Mouse (Mus musculus) retina, adult 2 months (tissue): ENCODE results near the gene Dpp3.
"Not testable (repeated sequence)": the region's sequence is repeated elsewhere in the genome, so short reads cannot be mapped to it uniquely, and the experiment has no call there.

Experiments
- DNase-seq: peaks from one replicate; pipeline ENCODE4 v3.0.0-alpha.2; 2012; ENCODE audit warnings: low read depth, low spot score

Dpp3 gene

DNA sequence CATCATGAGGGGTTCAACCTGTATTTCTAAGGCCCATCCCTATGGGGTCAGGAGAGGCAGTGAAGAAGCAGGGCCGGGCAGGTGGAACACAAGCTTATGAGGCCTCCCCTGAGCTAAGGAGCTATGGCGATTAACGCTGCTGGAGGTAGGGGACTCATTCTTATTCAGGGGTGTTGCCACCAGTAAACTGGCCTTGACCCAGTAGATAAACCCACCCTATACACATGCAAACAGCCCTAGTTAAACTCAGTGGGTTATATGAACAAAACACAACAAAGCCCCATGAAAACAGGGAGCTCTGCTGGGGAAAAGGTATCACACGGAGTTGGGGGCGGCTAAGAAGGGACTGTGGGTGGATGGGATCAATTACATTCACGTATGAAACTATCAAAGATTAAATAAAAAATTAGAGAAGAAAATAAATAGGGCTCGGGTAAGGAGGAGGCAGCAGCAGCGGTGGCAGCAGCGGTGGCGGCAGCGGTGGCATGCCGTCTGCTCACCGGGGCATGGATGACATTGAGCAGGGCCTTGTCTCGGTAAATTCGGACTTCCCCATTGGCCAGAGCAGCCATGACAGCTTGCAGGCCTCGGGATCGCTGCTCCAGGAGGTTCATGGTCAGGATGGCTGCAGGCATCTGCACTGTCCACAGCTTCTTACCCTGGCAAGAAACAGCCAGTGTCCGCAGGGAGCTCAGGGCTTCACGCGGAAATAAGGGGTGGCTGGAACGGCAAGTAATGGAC is 31.1 kb downstream of the Dpp3 start:
- no peak for DNase-seq

DNA sequence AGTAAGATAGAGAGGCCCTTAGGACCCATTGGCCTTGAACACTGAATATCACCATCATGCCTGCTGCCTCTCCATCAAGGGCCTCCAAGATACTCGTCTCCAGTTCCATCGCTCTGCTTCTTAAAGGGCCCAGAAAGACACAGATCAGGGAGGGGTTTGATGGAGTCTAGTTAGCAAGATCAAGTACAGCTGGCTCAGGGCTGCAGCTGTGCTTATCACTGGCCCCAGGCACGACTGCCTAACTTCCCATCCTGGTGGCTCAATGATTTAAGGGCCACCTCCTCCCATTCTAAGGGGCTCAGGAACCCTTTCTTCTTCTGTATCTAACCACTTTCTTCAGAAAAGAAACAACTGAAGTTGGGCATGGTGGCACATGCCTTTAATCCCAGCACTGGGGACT is 36.3 kb downstream of the Dpp3 start:
- no peak for DNase-seq

DNA sequence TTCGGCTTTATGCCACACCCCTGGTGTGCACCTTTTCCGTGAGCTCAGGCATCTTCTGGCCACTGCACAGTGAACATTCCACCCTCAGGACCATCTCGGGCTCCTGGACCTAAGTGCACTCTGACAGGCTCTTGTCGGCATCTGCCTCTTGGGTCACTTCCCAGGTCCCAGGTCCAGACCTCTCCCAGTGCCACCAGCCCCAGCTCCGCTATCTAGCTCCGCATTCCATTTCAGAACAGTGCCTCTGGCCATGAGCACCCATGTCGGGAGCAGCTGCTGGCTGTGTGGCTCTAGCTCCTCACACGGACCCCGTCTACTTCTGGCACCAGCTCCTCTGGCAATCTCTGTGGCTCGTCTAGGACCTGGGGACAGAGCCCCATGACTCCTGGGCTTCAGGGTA is 38.3 kb downstream of the Dpp3 start:
- no peak for DNase-seq

DNA sequence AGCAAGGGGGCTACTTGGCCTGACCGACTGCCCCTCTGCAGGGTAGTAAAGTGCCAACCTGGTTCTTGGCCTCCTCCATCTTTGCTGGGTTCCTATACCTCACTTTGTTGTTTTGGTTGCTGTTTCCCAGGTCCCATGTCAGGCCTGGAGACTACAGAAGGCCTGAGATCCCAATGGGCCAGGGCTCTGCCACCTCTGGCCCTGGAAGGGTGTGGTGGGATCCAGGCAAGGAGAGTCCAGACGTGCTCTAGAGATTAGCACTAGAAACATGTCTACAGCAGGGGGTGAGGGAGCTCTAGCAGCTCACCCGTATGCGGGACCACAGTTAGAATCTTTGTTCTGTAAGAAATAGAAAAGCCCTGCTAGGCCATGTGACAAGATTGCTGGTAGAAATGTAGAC is 44.1 kb downstream of the Dpp3 start:
- no peak for DNase-seq

DNA sequence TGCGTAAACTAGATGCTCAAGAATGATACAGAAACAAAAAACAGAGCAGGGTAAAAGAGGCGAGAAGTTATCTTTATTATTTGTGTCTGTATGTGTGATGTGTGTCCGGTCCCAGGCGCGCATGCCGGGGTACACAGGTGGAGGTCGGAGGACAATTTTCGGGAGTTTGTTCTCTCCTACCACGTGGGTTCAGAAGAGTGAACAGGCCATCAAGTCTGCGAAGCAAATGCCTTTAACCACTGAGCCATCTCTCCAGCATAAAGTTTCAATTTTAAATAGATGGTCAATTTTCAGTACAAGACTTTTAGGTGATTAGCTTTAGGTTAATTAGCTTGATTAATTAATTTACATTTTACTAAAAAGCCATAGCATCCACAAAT is 48.8 kb downstream of the Dpp3 start:
- no peak for DNase-seq

DNA sequence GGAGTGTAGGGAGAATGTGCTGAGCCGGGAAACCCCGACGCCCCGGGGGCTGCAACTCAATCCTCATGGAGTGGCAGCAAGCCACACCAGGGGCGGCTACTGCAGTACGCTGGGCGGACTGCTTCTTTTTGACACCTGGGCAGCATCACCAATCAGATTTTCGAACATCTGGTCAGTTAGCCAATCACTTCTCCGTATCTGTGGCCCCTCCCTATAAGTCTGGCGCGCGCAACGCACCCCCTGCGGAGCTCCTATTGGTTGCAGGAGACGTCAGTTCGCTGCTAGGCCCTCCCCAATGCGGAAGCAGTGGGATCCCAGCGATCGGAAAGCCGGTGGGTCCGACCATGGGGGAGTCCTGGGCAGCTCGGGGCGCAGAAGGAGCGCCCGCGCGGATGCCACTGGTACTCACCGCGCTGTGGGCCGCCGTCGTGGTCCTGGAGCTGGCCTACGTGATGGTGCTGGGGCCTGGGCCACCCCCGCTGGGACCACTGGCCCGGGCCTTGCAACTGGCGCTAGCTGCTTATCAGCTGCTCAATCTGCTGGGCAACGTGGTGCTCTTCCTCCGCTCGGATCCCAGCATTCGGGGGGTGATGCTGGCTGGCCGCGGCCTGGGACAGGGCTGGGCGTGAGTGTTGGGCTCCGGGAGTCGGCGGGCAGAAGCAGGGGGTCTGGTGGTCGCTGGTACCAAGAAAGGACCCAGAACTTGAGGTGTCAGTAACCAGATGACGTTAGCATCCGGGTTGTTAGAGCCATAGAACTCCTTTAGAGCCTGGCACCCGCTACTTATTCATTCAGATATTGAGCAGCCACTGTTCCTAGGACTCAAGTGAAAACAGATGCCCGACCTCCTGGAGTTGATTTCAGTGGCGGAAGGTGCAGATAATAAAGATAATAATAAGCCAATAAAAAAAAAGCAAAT is 49.4 kb downstream of the Dpp3 start, which contains the start of gene Zdhhc24:
Zdhhc24 (plus strand) TSS at position 264 of the 919 bp plus-strand sequence.
- peak; percentile 86 for DNase-seq

DNA sequence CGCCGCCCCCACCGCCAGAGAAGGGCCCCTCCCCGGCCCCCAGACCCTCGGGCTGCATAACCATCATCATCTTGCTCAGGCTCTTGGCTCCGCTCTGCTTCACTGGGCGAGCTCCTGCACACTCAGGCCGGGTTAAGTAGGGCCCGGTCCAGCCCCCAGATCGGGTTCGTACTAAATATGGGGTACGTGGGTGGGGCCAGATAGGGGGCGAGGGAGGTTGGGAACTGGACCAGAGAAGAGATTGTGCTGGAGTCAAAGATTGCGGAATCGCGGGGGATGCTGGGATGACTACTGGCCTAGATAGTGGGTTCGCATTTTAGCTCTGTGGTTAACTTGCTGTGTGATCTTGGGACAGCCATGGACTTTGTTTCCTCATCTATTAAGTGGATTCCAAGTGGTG is 50.3 kb downstream of the Dpp3 start, which contains the start of gene Actn3:
Actn3 (minus strand) TSS at position 125 of the 400 bp plus-strand sequence.
- DNase-seq: no peak

- DNase-seq: no peak
Measured at GRCm38 (mm10) chr19:4876755-4877154, 51.3 kb downstream of the Dpp3 start.

- no peak for DNase-seq
Measured at GRCm38 (mm10) chr19:4876241-4876640, 51.8 kb downstream of the Dpp3 start.

DNA sequence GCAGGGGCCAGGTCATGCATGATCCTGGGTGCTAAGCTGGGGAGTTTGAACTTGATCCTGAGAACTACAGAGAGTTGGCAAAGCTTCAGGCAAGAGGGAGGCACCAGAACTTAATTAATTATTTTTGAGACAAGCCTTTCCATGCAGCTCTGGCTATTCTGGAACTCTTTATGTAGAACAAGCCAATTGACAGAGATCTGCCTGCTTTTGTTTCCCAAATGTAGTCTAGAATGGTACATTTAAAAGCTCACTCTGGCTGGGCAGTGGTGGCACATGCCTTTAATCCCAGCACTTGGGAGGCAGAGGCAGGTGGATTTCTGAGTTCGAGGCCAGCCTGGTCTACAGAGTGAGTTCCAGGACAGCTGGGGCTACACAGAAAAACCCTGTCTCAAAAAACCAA is 53.5 kb downstream of the Dpp3 start:
- not testable (repeated sequence) for DNase-seq

GRCm38 (mm10) chr19:4865147-4865546 is 62.9 kb downstream of the Dpp3 start:
- DNase-seq: no peak

DNA sequence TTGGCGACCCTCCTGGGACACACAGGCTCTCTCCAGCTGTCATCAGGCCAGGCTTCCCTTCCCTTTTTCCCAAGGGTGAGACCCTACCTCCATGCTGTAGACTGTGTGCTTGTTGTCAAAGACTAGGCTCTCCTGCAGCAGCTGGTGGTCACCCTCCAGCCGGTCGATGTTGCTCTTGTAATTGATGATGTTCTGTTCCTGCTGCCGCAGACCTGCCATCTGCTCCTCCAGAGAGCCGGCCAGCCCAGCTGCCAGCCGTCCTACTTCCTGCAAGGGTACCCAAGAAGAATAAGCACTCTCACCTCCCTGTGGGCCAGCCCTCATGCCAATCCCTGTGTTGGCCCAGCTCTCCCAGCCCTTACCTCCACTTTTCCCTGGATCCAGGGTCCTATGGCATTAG is 65.0 kb downstream of the Dpp3 start:
- DNase-seq: no peak

GRCm38 (mm10) chr19:4859081-4859480 is 69.0 kb downstream of the Dpp3 start:
- no peak for DNase-seq
